Mouse (Mus musculus): ENCODE measurements around the gene Bpifc. TPM values are rescaled to one million over a fixed set of nuclear protein-coding genes. Genes with fewer than 3 reads are reported as not detected.

Bpifc gene
- not detected in 2 replicates for total RNA-seq (2023)

GRCm38 (mm10) chr10:86011781-86012180, at the start of gene Bpifc:
Bpifc (minus strand) TSS chr10:86011895.

GRCm38 (mm10) chr10:86021749-86022473, 10.2 kb upstream of the Bpifc start, which contains the start of gene Fbxo7:
Fbxo7 (plus strand) TSS chr10:86021972.

DNA sequence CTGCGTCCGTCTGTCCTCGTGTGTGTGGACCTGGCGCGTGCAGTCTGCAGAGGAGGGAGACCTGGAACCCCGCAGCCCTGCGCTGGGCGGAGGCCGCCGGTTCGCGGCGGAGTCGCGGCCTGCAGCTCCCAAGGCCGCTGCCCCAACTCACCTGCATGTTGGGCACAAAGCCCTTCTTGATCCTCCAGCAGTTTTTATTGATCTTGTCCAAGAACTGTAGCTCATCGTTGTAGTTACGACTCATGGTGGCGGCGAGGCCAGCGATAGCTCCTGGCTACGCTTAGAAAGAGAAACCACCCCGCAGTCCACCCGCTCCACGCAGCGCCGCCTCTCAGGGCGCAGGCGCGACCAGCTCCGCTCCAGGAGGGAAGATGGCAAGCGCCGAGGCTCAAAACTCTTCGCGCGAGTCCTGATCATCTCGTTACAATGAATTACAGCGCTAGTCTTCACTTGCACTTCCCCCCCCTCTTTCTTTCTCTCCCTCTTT, 54.2 kb downstream of the Bpifc start, which contains the start of gene Rtcb:
TSS of gene Rtcb (minus strand) at position 360 of the 487 bp plus-strand sequence.

DNA sequence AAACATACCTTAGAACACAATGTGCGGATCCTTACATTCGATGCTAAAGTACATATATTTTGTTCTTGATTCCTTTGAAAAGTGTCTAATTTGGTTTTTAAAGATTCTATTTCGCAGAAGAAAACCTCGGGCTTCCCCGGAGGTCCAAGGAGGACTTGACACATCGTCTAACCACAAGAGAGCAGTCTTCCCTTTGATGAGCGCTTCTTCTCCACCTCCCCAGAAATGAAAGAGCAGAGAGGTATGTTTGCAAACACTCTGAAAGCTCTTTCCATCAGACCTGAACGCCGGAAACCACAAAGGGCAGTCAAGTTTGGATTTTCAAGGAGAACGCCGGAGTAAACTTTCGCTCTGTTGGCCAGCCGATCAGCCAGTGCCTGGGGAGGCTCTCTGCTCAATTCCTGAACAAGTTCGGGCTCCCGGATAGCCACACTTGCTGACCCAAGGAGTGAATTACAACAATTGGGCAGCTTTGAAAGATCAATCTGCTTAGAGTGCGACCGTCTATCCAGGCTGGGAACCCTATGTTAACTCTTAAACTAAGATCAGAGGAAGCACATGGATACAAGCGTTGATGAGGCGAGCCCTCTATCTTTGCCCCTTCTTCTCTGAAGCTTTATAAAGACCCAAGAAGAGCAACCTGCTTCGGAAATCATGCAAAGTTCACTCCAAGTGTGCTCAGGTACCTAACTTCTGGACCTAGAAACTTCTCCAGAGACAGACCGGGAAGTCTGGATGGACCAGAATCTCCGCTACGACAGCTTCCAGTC, 83.8 kb downstream of the Bpifc start, which contains the start of gene Ascl4:
TSS of gene Ascl4 (plus strand) at position 6 of the 770 bp plus-strand sequence.

GRCm38 (mm10) chr10:85916498-85917309, 95.0 kb downstream of the Bpifc start, which contains the start of gene Prdm4:
Prdm4 (minus strand) TSS chr10:85917142.

Other genes with a start within 250 kb of the Bpifc start
- 30.6 and 41.1 TPM in 2 replicates for gene Pwp1, start 182.4 kb downstream of the Bpifc start, total RNA-seq (2023)
- gene Prdm4, start 94.8 kb downstream of the Bpifc start, total RNA-seq (2023), result 41.3 and 55.0 TPM in 2 replicates
- gene Ascl4, start 84.2 kb downstream of the Bpifc start, total RNA-seq (2023), result not detected in 2 replicates
- 23.6 and 33.6 TPM in 2 replicates for gene Rtcb, start 54.1 kb downstream of the Bpifc start, total RNA-seq (2023)
- 26.7 and 32.9 TPM in 2 replicates for gene Fbxo7, start 10.1 kb upstream of the Bpifc start, total RNA-seq (2023)